Mouse (Mus musculus) embryo, embryonic 10 days (tissue): ENCODE results near the gene Igfbp1.
A peak's percentile ranks its signal among the peaks of the same experiment; 100 is the strongest.

Source experiments
- DNase-seq: peaks from one replicate; pipeline ENCODE4 v3.0.0-alpha.2; 2015; ENCODE audit warnings: low spot score

Gene Igfbp1

GRCm38 (mm10) chr11:7197491-7197941, at the start of gene Igfbp1:
TSS of gene Igfbp1 (plus strand) at chr11:7197782.
- DNase-seq = peak; percentile 56

GRCm38 (mm10) chr11:7147945-7148344, 49.6 kb upstream of the Igfbp1 start:
- no peak for DNase-seq

DNA sequence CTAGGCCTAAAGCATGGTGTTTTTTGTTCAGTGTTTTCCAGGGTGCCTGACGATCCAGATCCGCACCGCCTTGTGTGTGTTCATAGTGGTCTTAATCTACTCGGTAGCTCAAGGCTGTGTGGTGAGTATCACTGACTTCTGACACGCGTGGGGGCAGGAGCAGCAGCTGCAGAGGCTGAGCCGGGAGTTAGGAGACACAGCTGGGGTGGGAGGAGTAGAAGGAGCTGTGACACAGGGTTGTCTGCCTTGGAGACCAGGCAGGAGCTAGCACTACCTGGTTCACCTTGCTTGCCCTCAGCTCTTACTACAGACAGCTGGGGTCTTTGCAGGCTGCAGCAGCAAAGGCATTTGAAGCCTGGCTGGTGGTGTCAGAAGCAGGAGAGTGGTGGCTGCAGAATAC, 48.1 kb upstream of the Igfbp1 start:
- DNase-seq = no peak

DNA sequence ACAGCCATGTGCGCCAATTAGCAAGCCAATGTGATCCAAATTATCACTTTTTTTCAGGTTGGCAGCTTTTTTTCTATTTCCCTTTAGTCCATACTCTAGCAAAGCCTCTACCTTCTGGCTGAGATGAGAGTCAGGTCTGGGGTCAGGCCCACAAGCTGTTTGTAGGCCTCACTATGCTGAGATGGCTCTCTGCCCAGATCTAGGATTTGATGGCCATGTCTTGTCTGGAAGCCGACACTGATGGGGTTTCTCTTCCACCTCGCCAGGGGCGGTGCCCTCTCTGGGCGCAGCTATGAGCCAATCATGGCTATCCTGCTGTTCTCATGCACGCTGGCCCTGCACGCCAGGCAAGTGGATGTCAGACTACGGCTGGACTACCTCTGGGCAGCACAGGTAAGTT, 47.1 kb upstream of the Igfbp1 start:
- DNase-seq = no peak

DNA sequence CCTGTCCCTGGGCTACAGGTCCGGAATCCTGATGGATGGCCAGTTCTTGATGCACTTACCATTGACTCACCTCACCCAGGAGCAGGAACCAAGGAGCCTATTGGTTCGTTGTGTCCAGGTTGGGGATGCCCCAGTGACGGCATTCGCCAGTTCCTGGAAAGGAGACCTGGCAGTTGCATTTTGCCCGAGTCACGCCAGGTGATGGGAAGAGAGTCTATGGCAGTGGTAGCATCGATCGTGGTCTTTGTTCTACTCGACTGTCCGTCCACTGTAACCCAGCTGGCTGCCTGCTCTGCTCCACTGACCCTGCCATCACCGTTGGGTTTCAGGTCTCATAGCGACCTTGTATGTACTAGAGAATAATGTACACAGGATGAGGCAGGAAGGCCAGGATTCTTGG, 45.2 kb upstream of the Igfbp1 start:
- DNase-seq = no peak

DNA sequence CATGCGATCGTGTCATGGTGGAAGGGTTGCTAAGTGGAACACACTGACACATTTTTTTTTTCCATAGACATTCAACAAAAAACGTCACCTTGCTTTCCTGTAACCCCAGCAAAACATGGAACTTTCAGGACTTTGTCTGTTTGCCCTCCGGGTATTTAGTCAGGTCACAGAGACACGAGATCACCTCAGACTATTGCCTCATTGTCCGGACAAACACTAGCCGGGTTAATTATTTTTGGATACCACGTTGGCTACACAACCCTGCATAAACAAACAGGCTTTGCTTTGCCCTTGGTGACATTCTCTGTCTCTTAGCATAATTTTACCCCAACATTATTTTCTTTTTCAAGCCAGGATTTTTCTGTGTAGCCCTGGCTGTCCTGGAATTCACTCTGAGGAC, 44.5 kb upstream of the Igfbp1 start:
- no peak for DNase-seq

DNA sequence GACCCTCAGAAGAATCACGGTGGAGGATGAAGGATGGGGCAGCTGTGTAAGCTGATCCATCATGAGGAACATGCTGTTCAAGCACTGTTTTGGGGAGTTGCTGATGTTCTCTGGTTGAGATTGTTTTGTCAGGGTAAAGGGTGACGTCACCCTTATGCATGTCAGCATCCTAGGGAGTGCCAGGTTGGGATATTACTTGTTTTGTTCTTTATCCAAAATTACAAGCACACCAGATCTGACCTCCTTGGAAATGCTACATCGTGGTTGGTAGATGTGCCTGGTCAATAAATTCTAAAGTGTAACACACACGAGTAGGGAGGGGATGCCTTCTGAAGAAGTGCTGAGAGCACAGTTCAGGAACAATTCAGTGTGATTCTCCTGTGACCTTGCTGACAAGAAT, 41.2 kb upstream of the Igfbp1 start:
- no peak for DNase-seq

- DNase-seq = no peak
Observed at GRCm38 (mm10) chr11:7158196-7158595, 39.4 kb upstream of the Igfbp1 start.

- DNase-seq = no peak
Observed at GRCm38 (mm10) chr11:7160146-7160545, 37.4 kb upstream of the Igfbp1 start.

- DNase-seq = peak; percentile 39
Observed at GRCm38 (mm10) chr11:7160637-7161101, 36.9 kb upstream of the Igfbp1 start.

DNA sequence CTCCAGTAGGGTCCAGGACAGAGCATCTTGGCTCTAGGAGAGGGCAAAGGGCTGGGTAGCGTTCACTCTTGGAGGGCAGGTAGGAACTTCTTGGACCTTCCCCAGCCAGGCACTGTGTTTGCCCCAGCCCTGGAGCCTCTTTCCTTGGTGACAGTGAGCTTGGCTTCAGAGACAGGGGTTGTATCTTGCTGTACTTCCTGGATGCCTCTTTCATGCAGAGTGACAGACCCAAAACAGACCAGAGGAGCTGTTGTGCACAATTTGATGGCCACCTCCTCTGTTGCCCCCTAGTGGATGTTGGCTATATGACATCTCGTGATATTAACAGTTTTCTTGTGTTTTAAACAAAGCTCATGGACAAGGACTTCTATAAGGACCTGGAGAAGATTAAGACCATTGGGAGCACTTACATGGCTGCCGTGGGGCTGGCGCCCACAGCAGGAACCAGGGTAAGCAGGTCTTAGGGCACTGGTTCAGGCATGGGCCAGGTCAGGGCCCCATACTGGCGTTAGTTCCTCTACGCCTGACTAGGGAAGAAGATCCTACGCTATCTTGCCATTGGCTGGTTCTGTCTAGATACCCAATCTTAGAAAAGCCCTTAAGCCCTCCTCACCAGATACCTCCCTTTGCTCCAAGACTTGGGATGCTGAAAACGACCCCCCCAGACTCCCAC, 35.9 kb upstream of the Igfbp1 start:
- peak; percentile 74 for DNase-seq

- no peak for DNase-seq
Observed at GRCm38 (mm10) chr11:7164416-7164815, 33.2 kb upstream of the Igfbp1 start.

DNA sequence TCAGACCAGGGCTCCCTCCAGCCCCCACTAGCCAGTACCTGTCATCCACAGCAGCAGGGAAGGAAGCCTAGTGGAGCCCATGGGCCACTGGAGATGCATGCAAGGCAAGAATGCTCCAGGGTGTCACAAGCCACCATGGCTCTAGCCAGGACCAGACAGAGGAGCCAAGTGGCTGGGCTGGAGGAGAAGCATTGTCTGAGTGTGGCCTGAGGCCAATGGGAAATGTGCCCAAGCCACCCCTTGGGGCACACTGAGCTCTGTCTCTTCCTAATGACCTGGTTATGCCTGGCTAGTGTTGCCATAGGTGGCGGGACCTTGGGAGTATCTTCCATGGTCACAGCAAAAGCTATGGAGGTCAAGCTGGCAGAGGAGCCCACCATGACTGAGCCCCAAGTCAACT, 27.9 kb upstream of the Igfbp1 start:
- no peak for DNase-seq

DNA sequence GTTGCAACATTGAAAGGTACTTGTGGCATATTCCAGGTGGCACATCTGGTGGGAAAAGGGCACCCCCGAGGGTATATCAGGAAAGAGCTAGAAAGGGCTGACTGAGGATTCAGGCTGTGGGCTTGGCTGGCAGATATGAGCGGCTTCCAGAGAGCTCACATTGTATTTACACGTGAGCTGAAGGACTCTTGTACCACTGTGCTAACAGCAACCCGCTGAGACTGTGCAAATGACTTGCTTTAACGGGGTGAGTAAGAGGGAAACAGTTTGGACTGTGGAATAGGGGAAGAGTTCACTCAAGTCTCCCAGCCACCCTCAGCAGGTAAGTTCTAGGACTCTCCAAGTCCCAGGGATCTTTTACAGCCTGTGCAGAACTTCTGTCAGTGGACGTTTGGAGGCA, 23.9 kb upstream of the Igfbp1 start:
- DNase-seq = no peak

DNA sequence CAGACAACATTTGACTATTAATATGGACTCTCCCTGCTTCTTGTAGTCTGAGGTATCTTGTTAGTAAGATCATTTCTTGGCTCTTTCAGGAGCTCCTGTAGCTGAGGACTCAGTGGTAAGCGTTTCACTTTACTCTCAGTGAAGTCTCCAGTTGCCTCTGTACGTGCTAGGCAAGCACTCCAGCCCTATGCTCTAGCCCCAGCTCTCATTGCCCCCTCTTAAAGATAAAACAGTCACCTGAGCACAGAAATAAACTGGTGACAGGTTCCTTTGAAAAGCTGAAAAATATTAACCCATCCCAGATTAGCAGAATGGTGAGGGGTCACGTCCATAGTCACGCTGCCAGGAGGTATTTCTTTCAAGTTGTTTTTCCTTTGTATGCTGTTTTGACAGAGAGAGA, 18.9 kb upstream of the Igfbp1 start:
- no peak for DNase-seq

DNA sequence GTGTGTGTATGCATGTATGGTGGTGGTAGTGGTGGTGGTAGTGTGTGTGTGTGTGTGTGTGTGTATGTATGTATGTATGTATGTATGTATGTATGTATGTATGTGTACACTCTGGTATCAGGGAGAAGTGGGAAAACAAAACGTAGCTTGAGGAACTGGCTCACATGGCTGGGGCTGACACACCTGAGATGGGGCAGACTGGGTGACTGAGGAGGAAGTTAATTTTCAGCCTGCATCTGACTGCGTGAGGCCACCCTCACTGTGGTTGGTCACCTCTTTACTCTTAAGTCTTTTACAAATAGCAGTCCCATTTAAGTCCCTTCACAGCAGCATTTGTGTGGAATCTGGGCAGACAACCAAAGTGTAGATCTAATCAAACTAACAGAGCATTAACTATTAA, 18.3 kb upstream of the Igfbp1 start:
- DNase-seq = no peak

DNA sequence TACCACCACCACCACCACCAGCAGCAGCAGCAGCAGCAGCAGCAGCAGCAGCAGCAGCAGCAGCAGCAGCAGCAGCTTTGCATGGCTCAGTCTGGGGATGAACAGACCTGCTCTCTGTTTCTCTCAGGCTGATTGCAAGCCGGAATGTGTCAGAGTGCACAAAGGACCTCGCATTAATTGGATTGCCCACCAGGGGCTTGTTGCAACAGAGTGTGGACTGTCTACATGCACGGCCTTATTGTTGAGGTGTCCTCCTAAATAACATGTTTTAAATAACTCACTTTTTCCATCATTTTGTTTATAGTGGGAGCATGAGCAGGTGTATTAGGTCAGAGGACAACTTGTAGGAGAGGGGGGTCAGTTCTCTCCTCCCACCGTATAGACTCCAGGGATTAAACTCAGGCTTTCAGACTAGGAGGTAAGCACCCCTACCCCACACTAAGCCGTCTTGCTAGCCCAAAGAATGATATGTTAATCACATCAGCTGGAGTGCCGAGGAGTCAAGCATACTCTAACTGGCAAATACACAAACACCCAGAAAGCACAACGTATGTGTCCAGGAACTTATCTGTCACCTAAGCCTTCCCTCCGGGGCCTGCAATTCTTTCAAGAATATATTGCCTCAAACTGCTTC, 15.1 kb upstream of the Igfbp1 start:
- DNase-seq = peak; percentile 39

GRCm38 (mm10) chr11:7184420-7184819, 13.2 kb upstream of the Igfbp1 start:
- DNase-seq = no peak

DNA sequence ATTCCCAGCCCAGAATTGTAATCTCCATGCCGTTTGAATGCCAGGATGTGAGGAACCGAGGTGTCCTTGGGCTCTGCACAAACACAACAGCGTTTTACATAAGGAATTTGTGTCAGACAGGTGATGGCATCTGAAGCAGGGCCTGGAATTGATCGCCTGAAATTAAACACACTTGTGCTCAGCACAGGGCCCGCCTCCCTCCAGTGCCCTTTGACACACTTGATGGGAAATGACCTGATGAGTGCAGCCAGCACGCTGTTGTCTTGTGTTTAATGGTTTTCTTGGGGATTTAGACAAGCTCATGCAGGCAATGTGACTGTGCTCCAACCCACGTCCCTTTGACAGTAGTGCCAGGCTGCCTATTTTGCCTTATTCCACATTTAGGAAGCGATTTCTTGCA, 10.1 kb upstream of the Igfbp1 start:
- peak; percentile 41 for DNase-seq

DNA sequence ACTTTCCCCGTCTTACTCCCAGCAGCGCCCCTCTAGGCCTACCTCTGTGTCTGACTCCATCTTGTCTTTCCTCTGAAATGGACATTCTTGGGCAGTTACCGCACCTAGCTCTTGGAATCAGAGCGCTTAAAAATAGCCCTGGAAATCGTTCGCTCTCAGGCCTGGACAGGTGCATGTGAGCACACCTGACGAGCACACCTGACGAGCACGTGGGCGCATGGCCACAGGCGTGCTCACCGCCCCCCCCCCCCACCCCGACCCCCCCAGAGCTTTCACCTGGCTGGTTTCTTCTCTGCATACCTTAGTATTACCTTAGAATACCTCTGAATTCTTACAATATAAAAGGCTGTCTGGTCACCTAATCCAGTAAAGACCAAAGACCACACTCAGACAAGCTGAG, 9.1 kb upstream of the Igfbp1 start, which contains the start of gene Gm11985:
TSS of gene Gm11985 (minus strand) at position 101 of the 400 bp plus-strand sequence.
- DNase-seq = no peak

GRCm38 (mm10) chr11:7192710-7193109, 4.9 kb upstream of the Igfbp1 start:
- DNase-seq = no peak

DNA sequence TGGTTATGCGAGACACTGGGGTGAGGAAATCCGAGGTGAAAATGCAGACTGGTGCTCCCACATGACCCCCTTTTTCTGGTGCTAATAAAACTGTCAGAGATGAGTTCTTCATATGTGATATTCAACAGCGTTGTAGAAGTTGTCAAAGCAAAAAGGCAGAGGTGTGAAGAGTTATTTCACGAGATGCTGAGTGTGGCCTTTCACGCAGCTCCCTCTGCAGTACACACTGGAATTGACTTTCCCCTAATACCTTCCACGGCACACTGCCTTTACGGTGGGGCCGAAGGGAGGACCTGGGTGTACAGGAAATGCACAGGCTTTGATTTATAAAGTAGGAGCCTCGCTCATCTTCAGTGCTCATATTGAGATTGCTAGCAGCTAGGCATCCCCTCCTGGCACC, 4.4 kb upstream of the Igfbp1 start:
- no peak for DNase-seq

DNA sequence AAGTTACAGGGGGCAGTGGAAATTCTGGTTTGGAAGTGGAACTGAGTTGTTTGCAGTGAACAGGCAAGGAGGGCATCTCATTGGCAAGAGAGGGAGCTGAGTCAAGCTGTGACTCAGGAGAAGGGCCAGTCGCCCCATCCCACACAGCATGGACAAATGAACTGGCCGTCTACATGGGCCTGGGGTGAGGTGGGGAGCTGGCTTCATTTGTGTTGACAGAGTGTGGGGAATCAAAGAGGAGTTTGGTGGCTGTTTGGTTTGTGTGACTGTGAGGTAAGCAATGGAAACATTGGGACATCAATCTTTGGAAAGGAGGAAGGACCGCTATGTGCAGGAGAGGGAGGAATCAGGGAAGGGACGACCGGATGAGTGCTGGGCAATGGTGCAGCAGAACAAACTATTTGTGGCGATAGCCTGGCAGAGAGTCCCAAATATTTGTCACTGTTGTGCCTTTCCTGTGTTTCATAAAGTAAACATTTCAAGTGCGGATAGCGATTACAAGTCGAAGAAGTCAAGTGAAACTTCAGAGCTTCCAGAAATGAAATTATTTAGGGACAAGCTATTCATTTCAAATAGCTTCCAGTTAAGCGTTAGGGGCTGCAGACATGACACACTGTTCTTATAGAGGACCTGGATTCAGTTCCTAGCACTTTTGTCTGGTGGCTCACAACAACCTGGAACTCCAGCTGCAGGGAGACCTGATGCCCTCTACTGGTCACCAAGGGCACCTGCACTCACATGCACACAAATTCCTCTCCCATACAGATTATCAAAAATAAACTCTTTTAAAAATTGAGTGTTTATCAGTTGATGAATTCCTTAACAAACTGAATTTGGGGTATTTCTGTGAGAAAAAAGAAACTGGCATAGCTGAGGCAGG, 2.9 kb upstream of the Igfbp1 start:
- no peak for DNase-seq
